Mouse (Mus musculus): ENCODE data around the gene Gm21953. TPM values are rescaled to one million over a fixed set of nuclear protein-coding genes. Genes with fewer than 3 reads are reported as not detected.
"Not testable (repeated sequence)": the region's sequence is repeated elsewhere in the genome, so short reads cannot be mapped to it uniquely, and the experiment has no call there.

The Gm21953 gene
- polyA plus RNA-seq (2014; fragmentation: Nextera tagmentation; extraction: Ambion mirVana): not detected in 2 replicates

DNA sequence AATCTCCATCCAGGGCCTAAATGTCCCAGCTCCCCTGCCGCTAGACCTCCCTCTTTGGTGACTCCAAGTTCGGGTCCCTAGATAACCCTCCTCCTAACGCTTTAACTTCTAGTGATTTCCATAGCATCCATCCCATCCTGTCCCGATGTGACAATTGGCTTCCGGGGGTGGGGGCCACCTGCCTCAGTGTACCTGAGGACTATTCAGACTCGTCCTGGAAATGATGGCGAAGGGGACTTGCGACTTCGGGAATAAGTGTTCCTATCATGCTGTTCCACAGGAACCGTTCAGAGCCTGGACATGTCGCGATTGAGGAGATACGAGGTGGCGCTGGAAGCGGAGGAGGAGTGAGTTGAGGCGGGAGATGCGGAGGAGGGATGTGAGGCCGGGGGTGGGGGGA, at the start of gene Gm21953:
Gene Gm21953 (plus strand): TSS at position 301 of the 400 bp plus-strand sequence.
- no CpG with 5 or more reads among the region's 18 CpGs for WGBS
- not testable (repeated sequence) for H3K4me1 ChIP-seq (ENCODE audit: control insufficient read depth, insufficient read depth, low read length); H3K4me3 ChIP-seq (ENCODE audit: low read depth, low read length); H3K9me3 ChIP-seq (replicated peaks; ENCODE audit: control insufficient read depth, low read length); H3K27ac ChIP-seq (ENCODE audit: low read depth, low read length); H3K9ac ChIP-seq (ENCODE audit: low read length); H3K4me2 ChIP-seq (ENCODE audit: low read length); DNase-seq (ENCODE audit: low spot score); H3K36me3 ChIP-seq (ENCODE audit: control insufficient read depth, insufficient read depth, low read length); H3K27me3 ChIP-seq (replicated peaks; ENCODE audit: control insufficient read depth, insufficient read depth, low read length); ATAC-seq

- H3K36me3 ChIP-seq (ENCODE audit: control insufficient read depth, insufficient read depth, low read length); H3K4me3 ChIP-seq (ENCODE audit: low read depth, low read length); H3K9me3 ChIP-seq (replicated peaks; ENCODE audit: control insufficient read depth, low read length); H3K4me2 ChIP-seq (ENCODE audit: low read length); H3K27ac ChIP-seq (ENCODE audit: low read depth, low read length); H3K9ac ChIP-seq (ENCODE audit: low read length); ATAC-seq; H3K27me3 ChIP-seq (replicated peaks; ENCODE audit: control insufficient read depth, insufficient read depth, low read length); H3K4me1 ChIP-seq (ENCODE audit: control insufficient read depth, insufficient read depth, low read length); DNase-seq (ENCODE audit: low spot score): not testable (repeated sequence)
- no CpG with 5 or more reads among the region's 5 CpGs for WGBS
Observed at GRCm38 (mm10) chr4:42255467-42255866, 38.6 kb upstream of the Gm21953 start, which contains the start of gene Ccl21b. TSS of gene Ccl21b (plus strand) at chr4:42255767.

- not testable (repeated sequence) for H3K36me3 ChIP-seq (ENCODE audit: control insufficient read depth, insufficient read depth, low read length); H3K9me3 ChIP-seq (replicated peaks; ENCODE audit: control insufficient read depth, low read length); H3K4me2 ChIP-seq (ENCODE audit: low read length); ATAC-seq; H3K9ac ChIP-seq (ENCODE audit: low read length); H3K4me3 ChIP-seq (ENCODE audit: low read depth, low read length); H3K27me3 ChIP-seq (replicated peaks; ENCODE audit: control insufficient read depth, insufficient read depth, low read length); H3K4me1 ChIP-seq (ENCODE audit: control insufficient read depth, insufficient read depth, low read length); H3K27ac ChIP-seq (ENCODE audit: low read depth, low read length); DNase-seq (ENCODE audit: low spot score)
- no CpG with 5 or more reads among the region's 1 CpGs for WGBS
Observed at GRCm38 (mm10) chr4:42318034-42318433, 24.0 kb downstream of the Gm21953 start, which contains the start of gene Fam205a3. TSS of gene Fam205a3 (plus strand) at chr4:42318334.

Other genes with a start within 250 kb of the Gm21953 start
- gene Gm3893, start 203.1 kb upstream of the Gm21953 start, polyA plus RNA-seq (2014; fragmentation: Nextera tagmentation; extraction: Ambion mirVana): not detected in 2 replicates
- gene Gm13304, start 179.4 kb upstream of the Gm21953 start, polyA plus RNA-seq (2014; fragmentation: Nextera tagmentation; extraction: Ambion mirVana): 0.42 TPM in 1 of 2 replicates, not detected in the other
- 1.6 TPM in 1 of 2 replicates, not detected in the other for gene Gm13306, start 140.8 kb upstream of the Gm21953 start, polyA plus RNA-seq (2014; fragmentation: Nextera tagmentation; extraction: Ambion mirVana)
- not detected in 2 replicates for gene Gm13305, start 125.7 kb upstream of the Gm21953 start, polyA plus RNA-seq (2014; fragmentation: Nextera tagmentation; extraction: Ambion mirVana)
- gene Gm10600, start 53.6 kb upstream of the Gm21953 start, polyA plus RNA-seq (2014; fragmentation: Nextera tagmentation; extraction: Ambion mirVana): not detected in 2 replicates
- not detected in 2 replicates for gene Ccl21b, start 38.5 kb upstream of the Gm21953 start, polyA plus RNA-seq (2014; fragmentation: Nextera tagmentation; extraction: Ambion mirVana)
- gene Fam205a3, start 24.1 kb downstream of the Gm21953 start, polyA plus RNA-seq (2014; fragmentation: Nextera tagmentation; extraction: Ambion mirVana): not detected in 2 replicates
- gene Gm21586, start 145.1 kb downstream of the Gm21953 start, polyA plus RNA-seq (2014; fragmentation: Nextera tagmentation; extraction: Ambion mirVana): not detected in 2 replicates
- 0.14 TPM in 1 of 2 replicates, not detected in the other for gene Gm2163, start 172.5 kb downstream of the Gm21953 start, polyA plus RNA-seq (2014; fragmentation: Nextera tagmentation; extraction: Ambion mirVana)
- gene Fam205a2, start 233.9 kb downstream of the Gm21953 start, polyA plus RNA-seq (2014; fragmentation: Nextera tagmentation; extraction: Ambion mirVana): not detected in 2 replicates

All from forebrain, embryonic 14.5 days (tissue).